Mouse (Mus musculus) urinary bladder, postnatal 36 days (tissue): ENCODE measurements at regions not wholly inside any gene's neighbourhood (a gene's known extent, or its start where the extent isn't known, plus 50 kb on each side); places are given as distances from the start of the nearest gene placed in this dataset.
A peak's percentile ranks its signal among the peaks of the same experiment; 100 is the strongest.
"Not testable (repeated sequence)": the region's sequence is repeated elsewhere in the genome, so short reads cannot be mapped to it uniquely, and the experiment has no call there.

Experiments
- DNase-seq, 2 experiments: peaks; one replicate each; pipeline ENCODE4 v3.0.0; 2022; ENCODE audit warnings: low spot score in 2 of 2, mixed read lengths in 1 of 2

DNA sequence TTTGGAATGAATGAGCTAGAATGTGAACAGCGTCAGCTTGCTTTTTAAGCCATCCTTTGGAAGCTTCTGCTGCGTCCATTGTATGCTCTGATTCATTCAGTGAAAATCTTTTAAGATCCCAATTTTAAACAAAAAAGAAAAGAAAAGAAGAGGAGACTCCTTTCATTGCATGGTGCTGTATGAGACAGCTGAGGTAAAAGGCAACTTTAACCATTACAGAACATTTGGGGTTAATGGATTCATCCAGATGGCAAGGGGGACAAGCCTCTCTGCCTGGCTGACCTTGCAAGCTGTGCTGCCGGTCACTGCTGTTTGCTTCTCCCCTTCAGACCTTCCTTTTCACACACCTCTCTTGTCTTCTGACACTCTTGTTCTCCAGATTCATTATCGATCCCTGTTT, 176.0 kb upstream of the Intu start:
- no peak for DNase-seq

DNA sequence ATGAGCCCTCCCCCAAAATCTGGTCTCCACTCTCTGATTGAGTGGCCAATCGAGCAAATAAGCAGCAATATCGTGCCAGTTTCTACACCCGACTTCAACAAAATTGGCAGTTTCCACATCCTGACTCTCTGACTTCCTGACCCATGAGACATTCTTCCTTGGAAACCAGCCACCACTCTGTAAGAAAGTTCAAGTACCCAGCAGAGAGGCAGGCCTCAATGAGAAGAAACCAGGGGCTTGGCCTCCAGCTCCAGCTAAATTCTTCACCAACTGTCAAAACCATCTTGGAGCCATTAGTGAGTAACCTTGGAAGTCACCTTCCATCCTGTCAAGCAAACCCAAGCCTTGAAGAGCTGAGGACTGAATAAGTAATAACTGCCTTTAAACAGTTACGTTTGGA, 162.7 kb upstream of the Intu start:
- DNase-seq, result no peak

DNA sequence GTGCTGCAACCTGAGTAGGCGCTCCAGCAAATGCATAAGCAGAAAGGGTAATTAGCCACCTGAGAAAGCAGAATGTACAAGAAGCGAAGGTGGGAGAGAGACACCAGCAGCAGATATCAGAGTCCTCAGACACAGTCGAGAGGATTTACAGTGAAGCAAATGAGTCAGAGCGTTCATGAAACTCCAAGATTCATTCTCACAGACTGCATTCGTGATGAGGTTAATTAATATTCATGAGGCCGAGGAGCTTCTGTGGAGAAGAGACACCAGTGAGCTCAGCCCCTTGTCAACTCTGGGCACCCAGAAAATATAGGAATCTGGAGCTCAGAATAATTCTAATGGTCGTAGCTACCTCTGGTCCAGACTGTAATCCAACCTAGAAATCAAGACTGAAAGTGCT, 159.7 kb upstream of the Intu start:
- DNase-seq, result no peak

DNA sequence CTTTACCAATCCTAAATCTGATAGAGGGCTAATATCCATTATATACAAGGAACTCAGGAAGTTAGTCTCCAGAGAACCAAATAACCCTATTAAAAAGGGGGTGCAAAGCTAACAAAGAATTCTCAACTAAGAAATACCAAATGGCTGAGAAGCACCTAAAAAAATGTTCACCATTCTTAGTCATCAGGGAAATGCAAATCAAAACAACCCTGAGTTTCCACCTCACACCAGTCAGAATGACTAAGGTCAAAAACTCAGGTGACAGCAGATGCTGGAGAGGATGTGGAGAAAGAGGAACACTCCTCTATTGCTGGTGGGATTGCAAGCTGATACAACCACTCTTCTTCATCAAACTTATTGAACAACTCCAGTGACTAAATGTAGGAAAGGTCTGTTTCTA, 154.9 kb upstream of the Intu start:
- not testable (repeated sequence) for DNase-seq

DNA sequence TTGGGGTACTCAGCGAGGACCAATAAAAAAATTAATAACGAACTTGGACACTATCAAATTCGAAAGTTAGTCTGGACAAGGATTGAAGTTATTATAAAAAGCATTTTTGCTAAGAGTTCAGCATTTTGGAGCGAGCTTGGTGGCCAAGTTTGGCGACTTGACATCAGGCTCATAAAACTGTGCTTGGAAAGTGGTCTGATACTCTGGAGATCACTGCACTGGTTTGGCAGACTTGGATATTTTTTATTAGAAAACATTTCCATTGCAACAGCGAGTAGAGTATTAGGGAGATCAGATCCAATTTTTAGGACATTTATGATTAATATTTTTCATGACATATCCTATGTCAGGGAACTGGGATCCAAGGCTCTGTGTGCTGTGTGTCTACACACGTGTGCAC, 153.7 kb upstream of the Intu start:
- DNase-seq, result peak in 1 of 2 experiments; percentile 24

DNA sequence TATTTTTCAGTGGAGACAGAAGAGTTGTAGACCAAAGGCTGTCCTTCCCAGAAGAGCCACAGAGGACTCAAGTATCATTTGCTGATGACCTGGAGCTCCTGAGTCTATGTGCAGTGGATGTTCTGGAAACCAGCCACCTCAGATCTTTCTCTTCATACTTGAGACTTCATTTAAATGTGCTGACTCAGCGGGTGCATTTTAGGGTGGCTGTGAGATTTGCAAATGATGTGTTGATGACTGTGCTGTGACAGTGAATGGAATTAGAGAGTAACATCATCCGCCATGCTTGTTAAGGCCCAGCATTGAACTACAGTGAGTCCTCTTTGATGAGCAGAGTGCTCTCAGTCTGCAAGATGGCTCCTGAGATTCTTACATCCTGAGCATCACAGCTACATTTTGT, 152.0 kb upstream of the Intu start:
- no peak for DNase-seq

DNA sequence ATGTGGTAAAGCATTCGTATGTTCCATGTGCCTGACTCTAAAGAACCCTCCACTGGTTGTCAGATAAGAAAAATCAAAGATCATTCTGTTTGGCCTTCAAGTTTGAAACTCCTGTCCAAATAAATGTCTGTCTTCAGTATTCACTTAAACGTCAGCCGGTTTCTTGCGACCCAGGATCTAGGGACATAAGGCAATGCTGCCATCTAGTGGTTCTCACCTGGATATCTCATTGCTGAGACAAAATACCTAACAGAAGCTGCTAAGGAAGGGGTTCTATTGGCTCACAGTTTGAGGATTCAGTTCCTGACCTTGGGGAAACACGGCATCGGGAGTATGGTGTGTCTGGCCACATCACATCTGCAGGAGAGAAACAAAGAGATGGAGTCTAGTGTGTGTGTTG, 139.5 kb upstream of the Intu start:
- peak; percentile 21 to 29 for DNase-seq

DNA sequence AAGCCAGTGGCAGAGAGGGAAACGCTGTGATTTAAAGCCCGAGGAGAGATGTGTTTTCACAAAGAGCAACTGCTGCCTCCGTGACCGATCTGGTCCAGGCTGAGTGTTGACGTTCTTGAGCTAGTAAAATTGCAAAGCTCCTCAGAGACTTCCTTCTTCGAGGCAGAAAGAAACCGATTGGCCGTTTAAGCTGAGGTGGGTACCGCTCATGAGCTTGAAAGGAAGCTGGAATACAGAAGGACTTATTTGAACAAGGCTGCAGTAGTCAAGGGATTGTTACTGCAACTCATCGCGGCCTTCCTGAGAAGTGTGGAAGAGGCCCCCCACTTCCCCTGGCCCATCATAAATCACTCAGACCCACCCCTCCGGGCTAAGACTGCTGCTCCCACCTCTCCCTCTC, 132.9 kb upstream of the Intu start:
- no peak for DNase-seq

DNA sequence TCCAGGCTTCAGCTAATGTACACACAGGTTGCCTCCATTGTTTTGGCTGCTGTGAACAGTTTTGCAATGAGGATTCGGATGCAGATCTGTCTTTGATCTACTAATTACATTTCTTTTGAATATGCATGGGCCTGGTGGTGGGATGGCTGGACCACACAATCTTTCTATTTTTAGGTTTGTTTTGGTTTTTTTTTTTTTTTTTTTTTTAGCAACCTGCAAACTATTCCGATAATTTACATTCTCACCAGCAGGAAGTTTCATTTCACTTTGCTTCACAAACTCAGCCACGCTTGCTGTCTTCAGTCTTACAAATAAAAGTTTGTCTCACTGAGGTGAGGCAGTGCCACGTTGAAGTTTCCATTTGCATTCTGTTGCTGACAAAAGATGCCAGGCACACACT, 127.7 kb upstream of the Intu start:
- DNase-seq, result no peak

DNA sequence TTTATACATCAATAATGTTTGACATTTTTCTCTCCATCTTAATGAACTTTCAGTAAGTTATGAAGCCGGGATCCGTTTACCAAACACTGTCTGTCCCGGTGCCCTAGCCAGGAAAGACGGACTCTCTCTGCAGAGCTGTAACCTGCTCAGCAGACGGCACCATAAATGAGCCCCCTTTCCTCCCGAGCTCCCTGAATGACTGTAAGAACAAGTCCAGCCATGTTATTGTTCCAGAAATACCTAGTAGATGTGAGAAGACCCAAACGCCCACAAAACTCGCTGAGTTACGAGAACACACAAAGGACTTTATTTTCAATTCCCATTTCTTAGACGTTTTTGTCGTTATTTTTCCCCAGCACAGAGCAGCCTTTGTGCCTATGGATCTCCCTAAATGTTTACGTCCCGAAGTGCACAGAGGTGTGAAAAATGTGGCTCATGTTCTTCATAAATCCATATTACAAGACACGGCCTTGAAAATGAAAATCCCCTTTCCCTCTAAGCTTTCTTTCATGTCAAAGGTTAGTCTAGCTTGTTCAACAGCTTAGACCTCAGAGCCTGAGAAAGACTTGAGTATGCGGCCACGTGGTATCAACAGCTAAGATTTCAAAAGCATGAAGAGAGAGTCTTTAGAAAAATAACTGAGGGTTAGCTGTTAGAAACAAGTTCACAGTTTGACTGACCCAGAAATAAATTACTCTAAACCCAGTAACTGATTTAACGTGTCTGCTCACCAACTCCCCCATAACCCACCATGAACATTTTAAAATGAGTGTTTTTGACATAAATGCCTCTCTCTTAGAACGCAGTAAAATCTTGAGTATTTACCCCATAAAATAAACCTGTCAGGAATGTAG, 125.8 kb upstream of the Intu start:
- DNase-seq, result no peak

DNA sequence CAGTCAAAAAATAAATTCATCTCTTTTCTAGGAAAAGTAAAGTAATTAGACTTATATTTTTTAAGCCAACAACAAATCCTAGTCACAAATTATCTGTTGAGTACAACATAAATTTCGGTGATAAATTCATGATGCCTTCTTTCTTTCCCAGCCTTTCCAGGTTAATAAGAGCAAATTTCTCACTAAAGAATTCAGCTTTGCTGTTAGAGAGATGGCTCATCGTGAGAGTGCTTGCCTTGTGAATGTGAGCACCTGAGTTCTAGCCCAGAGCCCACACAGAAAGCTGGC, 125.2 kb upstream of the Intu start:
- DNase-seq, result no peak

DNA sequence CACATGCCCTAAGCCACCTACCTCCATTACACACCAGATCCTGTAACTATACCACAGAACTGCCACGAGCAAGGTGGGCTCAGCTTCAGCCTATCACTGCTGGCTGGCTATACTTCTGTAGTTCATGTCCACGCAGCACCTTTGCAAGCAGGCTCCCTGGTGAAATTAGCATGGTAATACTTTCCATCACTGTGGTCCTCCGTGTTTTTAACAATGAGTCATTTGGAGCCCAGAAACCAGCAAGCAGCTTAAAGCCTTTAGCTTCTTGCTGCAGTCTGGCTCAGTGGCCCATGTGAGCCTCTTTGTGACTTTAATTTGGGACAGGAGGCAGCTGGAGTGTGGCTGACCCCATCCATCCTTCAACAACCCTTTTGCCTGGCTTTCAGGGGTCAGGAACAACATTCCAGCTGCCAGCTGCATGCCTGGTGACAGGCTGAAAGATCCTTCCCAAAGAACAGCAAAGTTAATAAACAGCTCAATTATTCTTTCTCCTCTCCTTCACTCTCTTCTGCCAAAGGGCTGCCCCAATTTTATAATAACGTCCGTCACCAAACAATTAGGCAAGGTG, 122.1 kb upstream of the Intu start:
- no peak for DNase-seq

DNA sequence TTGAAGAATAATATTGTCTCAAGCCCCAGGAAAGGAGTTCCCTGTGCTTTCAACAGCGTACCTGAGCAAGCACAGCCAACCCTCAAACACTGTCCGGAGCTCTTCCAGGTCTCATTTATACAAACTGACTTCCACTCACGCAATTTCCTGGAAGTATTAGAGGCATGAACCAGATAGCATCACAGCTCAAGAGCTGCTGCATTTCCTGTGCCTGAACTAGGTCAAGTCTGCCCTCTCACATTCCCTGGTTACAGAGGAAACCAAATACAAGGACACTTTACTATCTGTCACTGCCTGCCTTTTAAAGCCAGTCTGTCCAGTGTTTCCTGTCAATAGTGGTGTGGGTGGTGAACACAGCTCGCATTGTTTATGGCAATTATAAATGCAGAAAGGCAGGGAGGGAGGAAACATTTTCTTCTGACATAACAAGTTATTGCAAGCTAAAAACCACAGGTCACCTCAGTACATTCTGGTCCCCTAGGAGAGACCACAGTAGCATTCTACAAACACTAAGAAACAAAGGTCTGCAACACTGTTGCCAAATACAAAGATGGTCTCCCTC, 120.3 kb upstream of the Intu start:
- no peak for DNase-seq

DNA sequence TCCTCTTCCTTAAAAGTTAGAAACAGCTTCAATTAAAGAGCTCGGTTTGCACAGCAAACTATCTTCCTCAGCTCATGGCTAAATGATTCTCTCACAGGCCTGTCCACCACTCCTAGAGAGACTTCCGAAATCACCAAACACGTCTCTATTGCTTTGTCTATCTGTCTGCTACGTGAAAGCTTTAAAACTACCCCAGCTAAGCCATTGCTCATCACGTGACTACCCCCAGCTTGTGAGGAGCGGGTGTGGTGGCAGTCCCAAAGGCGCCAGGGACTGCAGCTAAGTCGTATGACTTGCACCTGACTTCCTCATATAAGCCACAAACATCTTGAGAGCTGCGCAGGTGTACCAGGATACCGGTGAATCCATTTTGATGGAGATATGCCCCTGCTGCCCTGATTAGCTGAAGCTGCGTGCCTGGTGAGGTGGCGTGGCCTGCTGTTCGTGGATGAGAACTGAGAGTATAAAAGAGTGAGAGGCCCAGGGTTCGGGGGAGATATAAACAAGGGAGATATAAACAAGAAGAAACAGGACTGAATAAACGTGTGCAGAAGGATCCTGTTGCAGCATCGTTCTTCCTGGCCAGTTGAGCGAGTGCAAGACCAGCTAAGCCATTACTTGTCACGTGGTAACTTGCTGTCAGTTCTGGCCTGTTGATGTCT, 105.8 kb upstream of the Intu start:
- not testable (repeated sequence) for DNase-seq

DNA sequence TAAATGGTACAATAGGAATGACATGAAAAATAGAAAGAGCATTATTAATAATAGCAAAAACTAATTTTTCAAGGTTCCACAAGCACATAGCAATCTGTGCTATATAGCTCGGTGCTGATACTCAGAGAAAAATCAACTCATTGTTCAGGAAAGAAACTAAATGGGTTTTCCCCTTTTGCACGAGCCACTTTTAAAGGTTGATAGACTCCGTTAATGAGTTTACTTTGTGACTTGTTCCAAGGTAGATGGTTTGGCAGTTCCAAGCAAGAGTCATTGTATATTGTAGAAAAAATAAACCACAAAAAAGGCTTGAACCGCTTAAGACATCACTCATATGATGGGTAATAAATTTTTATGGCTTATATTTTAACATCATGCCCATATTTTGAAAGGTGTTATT, 105.0 kb upstream of the Intu start:
- no peak for DNase-seq

DNA sequence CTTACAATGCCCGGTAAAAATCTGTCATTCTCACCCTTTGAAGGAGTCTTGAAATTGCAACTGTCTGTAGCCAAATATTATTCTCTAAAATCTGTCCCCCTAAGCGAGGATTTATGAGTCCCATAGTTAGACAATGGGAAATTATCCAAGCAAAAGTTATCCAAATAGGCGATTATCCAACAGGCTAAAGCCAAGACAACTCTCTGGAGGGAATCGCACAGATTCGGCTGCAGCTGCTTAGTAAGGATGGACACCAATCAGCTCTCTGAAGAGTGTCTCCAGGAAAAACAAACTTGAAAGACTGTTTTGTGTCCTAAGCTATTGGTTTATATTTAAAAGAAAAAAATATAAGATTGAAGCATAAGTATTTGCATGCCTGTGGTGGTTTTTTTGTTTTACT, 103.1 kb upstream of the Intu start:
- no peak for DNase-seq

DNA sequence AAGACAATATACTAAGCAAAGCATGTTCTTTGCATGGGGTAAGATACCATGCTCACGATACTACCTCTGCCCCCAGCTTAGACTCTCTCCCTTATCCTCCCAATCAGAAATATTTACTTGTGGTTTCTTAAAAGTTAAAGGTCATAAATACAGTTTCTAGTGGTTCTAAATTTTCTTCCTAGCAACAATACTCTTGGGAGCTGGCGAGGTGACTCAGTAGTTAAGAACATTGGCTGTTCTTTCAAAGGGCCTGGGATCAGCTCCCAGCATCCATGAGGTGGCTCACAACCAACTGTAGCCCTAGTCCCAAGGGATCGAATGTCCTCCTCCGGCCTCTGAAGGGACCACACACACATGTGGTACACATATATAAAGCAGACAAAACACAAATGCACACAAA, 92.8 kb upstream of the Intu start:
- no peak for DNase-seq

DNA sequence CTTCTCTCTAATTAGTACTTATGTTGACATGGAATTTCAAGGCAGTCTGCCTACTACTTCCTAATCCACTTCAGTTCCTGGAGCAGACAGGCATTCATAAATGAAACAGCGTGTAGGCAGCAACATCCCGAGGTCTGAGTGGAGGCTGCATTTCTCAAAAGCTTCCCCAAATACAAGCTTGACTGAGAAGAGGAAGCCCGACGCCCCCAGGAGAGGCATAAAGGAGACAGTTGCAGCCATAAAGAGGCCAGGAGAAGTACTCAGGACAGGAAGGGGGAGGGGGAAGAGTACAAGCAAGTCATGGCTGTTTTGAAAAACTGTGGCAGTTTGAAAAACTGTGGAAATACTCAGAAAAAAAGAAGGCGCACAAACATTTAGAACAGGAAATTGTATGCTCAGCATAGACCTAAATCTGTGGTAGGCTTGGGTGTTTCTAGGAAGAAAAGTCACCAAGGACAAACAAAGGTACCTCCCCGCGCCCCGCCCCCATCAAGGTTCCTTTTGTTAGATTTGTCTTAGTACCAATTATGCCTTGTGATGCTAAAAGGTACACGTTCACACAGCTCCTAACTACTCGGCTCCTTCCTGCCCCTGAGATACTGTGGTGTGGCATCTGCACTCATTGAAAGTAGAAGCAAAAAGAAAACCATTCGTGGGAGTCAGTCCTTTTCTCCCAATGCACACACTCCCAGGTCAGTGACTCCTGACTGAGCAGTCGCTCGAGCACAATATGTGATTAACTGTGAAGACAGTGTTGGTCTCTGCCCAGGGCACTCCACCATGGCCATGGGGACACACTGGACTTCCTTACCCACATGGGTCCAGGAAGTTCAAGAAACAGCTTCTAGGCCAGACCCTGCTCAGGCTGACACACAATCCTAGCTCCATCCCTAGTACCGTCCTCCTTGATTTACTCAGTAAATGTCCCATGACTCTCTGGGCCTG, 89.7 kb upstream of the Intu start:
- DNase-seq, result no peak

DNA sequence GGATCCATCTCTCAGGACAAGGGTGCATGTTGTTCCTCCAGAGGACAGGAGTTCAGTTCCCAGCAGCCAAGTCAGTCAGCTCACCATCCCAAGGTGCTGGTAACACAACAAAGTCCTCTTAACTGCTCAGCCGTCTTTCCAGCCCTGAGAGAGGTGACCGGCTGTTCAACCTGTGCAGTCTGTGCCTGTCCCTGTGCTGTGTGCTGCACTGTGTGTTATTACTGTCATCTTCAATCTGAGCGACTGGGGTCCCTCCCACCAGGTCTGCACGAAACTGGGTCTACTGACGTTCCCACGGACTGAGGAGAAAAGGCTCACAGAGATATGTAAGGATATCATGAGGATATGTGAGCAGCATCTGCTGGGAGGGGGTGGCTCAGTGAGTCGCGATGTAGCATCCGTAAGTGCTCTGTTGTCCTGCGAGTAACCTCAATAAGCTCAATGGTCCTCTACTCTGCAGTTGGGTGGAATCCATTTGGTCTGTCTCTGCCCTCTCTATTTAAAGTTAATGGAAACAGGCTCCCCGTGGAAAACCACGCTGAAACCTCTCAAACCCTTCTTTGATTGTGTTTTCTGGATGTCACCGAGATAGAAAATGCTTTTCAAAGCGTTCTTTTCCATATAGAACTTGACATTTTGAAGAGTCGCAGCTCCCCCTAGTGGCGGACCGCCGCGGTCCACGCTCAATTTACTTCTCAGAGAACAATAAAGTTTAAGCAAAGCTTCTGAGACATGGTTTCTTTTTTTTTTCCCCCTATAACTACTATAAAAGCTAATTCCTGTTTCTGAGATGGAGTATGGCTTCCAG, 87.1 kb upstream of the Intu start:
- peak; percentile 10 to 12 for DNase-seq

DNA sequence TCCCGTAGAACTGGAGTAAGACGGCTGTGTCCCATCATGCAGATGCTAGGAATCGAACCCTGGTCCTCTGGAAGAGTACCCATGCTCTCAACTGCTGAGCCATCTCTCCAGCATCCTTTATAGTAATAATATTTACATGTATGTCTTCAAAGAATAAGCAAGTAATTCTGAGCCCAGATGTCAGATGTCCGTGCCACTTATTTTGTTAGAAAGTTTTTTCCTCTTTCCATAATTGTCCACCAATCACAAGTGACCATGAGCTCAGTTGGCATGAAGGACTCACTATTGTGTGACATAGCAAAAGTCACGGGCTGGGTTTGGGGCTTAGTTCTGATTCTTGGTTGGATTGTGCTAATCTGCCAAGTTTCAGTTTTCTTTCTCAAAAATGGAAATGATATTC, 78.1 kb upstream of the Intu start:
- DNase-seq, result no peak

DNA sequence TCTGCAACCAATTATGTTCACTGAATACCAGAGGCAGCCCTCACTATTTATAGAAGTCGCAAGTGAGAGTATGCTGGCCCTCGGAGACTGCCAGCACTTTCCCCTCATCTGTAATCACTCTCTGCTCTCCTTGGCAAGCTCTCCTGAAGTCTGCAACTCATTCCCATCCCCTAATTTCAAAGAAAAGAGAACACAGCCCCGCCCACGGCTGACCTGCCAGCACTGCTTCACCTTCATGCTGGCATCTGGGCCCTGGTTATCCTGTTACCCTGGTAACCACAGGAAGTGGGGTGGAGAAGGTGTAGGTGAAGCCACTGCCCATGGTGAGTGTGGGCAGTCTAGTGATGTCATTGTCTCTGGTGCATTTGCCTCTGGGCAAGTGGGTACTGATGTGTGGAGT, 77.5 kb upstream of the Intu start:
- DNase-seq, result no peak
